Mouse (Mus musculus) forebrain, embryonic 11.5 days (tissue): ENCODE results near the gene Pik3ip1. TPM values are rescaled to one million over a fixed set of nuclear protein-coding genes. Genes with fewer than 3 reads are reported as not detected.

Source experiments
- ATAC-seq: fragments of 200-750 bp; cut with Nextera tagmentation; replicated peaks from 2 replicates; pipeline ENCODE4 v1.8.0; 2017; ENCODE audit warnings: moderate TSS enrichment; ENCODE audit not compliant: low FRiP score
- DNase-seq: peaks from one replicate; pipeline ENCODE4 v3.0.0-alpha.2; 2017; ENCODE audit warnings: low spot score
- H3K27ac ChIP-seq: fragments of 300-500 bp; sonication (generic); 2 replicates; pipeline ENCODE4 v1.5.1; 2014; ENCODE audit warnings: low read depth, low read length
- H3K27me3 ChIP-seq: fragments of 300-500 bp; sonication (generic); 2 replicates; pipeline ENCODE4 v1.6.1; 2014; ENCODE audit warnings: mild to moderate bottlenecking, low read length, mixed read lengths; ENCODE audit not compliant: control insufficient read depth, insufficient read depth
- H3K36me3 ChIP-seq: fragments of 300-500 bp; sonication (generic); 2 replicates; pipeline ENCODE4 v1.6.1; 2014; ENCODE audit warnings: mild to moderate bottlenecking, low read length, moderate library complexity, mixed read lengths; ENCODE audit not compliant: control insufficient read depth, insufficient read depth
- H3K4me1 ChIP-seq: fragments of 300-500 bp; sonication (generic); replicated peaks from 2 replicates; pipeline ENCODE4 v1.6.1; 2014; ENCODE audit warnings: low read length, mixed read lengths; ENCODE audit not compliant: control insufficient read depth, insufficient read depth
- H3K4me2 ChIP-seq: fragments of 300-500 bp; sonication (generic); 2 replicates; pipeline ENCODE4 v1.6.1; 2014; ENCODE audit warnings: low read depth, mild to moderate bottlenecking, low read length, moderate library complexity, mixed read lengths; ENCODE audit not compliant: severe bottlenecking
- H3K4me3 ChIP-seq: fragments of 300-500 bp; sonication (generic); 2 replicates; pipeline ENCODE4 v1.5.1; 2014; ENCODE audit warnings: low read depth, low read length
- H3K9ac ChIP-seq: fragments of 300-500 bp; sonication (generic); 2 replicates; pipeline ENCODE4 v1.6.1; 2014; ENCODE audit warnings: low read length
- H3K9me3 ChIP-seq: fragments of 300-500 bp; sonication (generic); 2 replicates; pipeline ENCODE4 v1.6.1; 2016; ENCODE audit warnings: low read length, mixed read lengths; ENCODE audit not compliant: control insufficient read depth
- WGBS: fragments of 180-500 bp; shearing (Covaris S2); extraction: QIAGEN DNeasy Blood & Tissue Kit; methylation state at CpG from one replicate; pipeline ENCODE4 v1.1.7; 2014; 5-methylcytosine and 5-hydroxymethylcytosine counted together
- polyA plus RNA-seq: library from polyadenylated mRNA; unstranded; fragments of >200 nt; fragmentation: Nextera tagmentation; extraction: Ambion mirVana; gene quantifications from 2 replicates; pipeline ENCODE4 v1.2.1, GENCODE M21; 2014

Gene Pik3ip1
- polyA plus RNA-seq, 1 experiment from 2014 or later, result 9.7 TPM

- Histone ChIP-seq H3K4me3 (no peak overlapping the region), H3K4me1 (no peaks in the 10 kb centered on the region; the same call in 1 of the 2 replicates), H3K4me2 (no peak overlapping the region), H3K9me3 (no peaks in the 10 kb centered on the region), H3K27me3 (no peaks in the 10 kb centered on the region), H3K36me3 (peaks cover 6% of the 10 kb centered on the region; the same call in 1 of the 2 replicates), H3K9ac (0 out of 2 replicates have a peak overlapping the region, but pooled peaks have one; percentile 6), H3K27ac (no peak overlapping the region)
- DNase-seq (no peak), ATAC-seq (no peak)
- WGBS, result 88% methylated on average over 4 of the region's 4 CpGs
Measured at GRCm38 (mm10) chr11:3349343-3349695, 19.1 kb downstream of the Pik3ip1 start.

GRCm38 (mm10) chr11:3352131-3352530 is 21.9 kb downstream of the Pik3ip1 start:
- WGBS, result 93% methylated on average over 9 of the region's 9 CpGs
- DNase-seq, result no peak
- Histone ChIP-seq H3K27me3 (no peaks in the 10 kb centered on the region), H3K4me2 (no peak overlapping the region), H3K27ac (no peak overlapping the region), H3K36me3 (peaks cover 2% of the 10 kb centered on the region; the same call in 1 of the 2 replicates), H3K4me3 (no peak overlapping the region), H3K9ac (no peak overlapping the region), H3K4me1 (no peaks in the 10 kb centered on the region; the same call in 1 of the 2 replicates), H3K9me3 (no peaks in the 10 kb centered on the region)
- no peak for ATAC-seq

- ATAC-seq, result no peak
- Histone ChIP-seq H3K27ac (no peak overlapping the region), H3K4me1 (no peaks in the 10 kb centered on the region; the same call in 1 of the 2 replicates), H3K9ac (no peak overlapping the region), H3K4me2 (no peak overlapping the region), H3K36me3 (peaks cover 2% of the 10 kb centered on the region; the same call in 1 of the 2 replicates), H3K4me3 (no peak overlapping the region), H3K27me3 (no peaks in the 10 kb centered on the region), H3K9me3 (no peaks in the 10 kb centered on the region)
- 40% methylated on average over 18 of the region's 18 CpGs for WGBS
- no peak for DNase-seq
Measured at GRCm38 (mm10) chr11:3352990-3353585, 22.9 kb downstream of the Pik3ip1 start.

- no peak for ATAC-seq
- Histone ChIP-seq H3K27me3 (no peaks in the 10 kb centered on the region), H3K9me3 (no peaks in the 10 kb centered on the region; the same call in 1 of the 2 replicates), H3K36me3 (no peaks in the 10 kb centered on the region), H3K4me2 (no peak overlapping the region), H3K9ac (no peak overlapping the region), H3K27ac (no peak overlapping the region), H3K4me3 (no peak overlapping the region), H3K4me1 (no peaks in the 10 kb centered on the region)
- DNase-seq, result no peak
- 89% methylated on average over 3 of the region's 3 CpGs for WGBS
Measured at GRCm38 (mm10) chr11:3362854-3363253, 32.7 kb downstream of the Pik3ip1 start.

- DNase-seq (no peak), ATAC-seq (no peak)
- Histone ChIP-seq H3K4me1 (peaks cover 6% of the 10 kb centered on the region; the same call in 1 of the 2 replicates), H3K36me3 (no peaks in the 10 kb centered on the region), H3K4me3 (no peak overlapping the region), H3K27ac (no peak overlapping the region), H3K9me3 (no peaks in the 10 kb centered on the region; the same call in 1 of the 2 replicates), H3K4me2 (no peak overlapping the region), H3K9ac (no peak overlapping the region), H3K27me3 (no peaks in the 10 kb centered on the region)
- WGBS, result 91% methylated on average over 7 of the region's 7 CpGs
Measured at GRCm38 (mm10) chr11:3366411-3366810, 36.2 kb downstream of the Pik3ip1 start.

GRCm38 (mm10) chr11:3368983-3369382 is 38.8 kb downstream of the Pik3ip1 start:
- no peak overlapping the region for H3K27ac ChIP-seq
- no peaks in the 10 kb centered on the region for H3K36me3 ChIP-seq
- 60% methylated on average over 7 of the region's 7 CpGs for WGBS
- H3K4me2 ChIP-seq, result no peak overlapping the region
- no peak overlapping the region for H3K9ac ChIP-seq
- no peaks in the 10 kb centered on the region for H3K9me3 ChIP-seq
- no peak for DNase-seq
- ATAC-seq, result no peak
- no peak overlapping the region for H3K4me3 ChIP-seq
- no peaks in the 10 kb centered on the region for H3K27me3 ChIP-seq
- H3K4me1 ChIP-seq, result peaks cover 16% of the 10 kb centered on the region; the same call in 1 of the 2 replicates

GRCm38 (mm10) chr11:3369449-3369848 is 39.2 kb downstream of the Pik3ip1 start:
- no peak overlapping the region for H3K4me3 ChIP-seq
- ATAC-seq (no peak), DNase-seq (no peak)
- no peak overlapping the region for H3K9ac ChIP-seq
- no peaks in the 10 kb centered on the region for H3K9me3 ChIP-seq
- H3K4me2 ChIP-seq, result no peak overlapping the region
- 78% methylated on average over 5 of the region's 5 CpGs for WGBS
- no peaks in the 10 kb centered on the region for H3K36me3 ChIP-seq
- peaks cover 21% of the 10 kb centered on the region for H3K4me1 ChIP-seq
- no peak overlapping the region for H3K27ac ChIP-seq
- no peaks in the 10 kb centered on the region for H3K27me3 ChIP-seq

- H3K27me3 ChIP-seq, result no peaks in the 10 kb centered on the region
- H3K27ac ChIP-seq, result no peak overlapping the region
- H3K9me3 ChIP-seq, result no peaks in the 10 kb centered on the region
- ATAC-seq, result no peak
- 84% methylated on average over 2 of the region's 2 CpGs for WGBS
- H3K4me1 ChIP-seq, result peaks cover 22% of the 10 kb centered on the region
- H3K4me3 ChIP-seq, result peak overlapping the region; percentile 52; the same call in 1 of the 2 replicates
- peak overlapping the region; percentile 77; the same call in 1 of the 2 replicates for H3K4me2 ChIP-seq
- DNase-seq, result no peak
- no peaks in the 10 kb centered on the region for H3K36me3 ChIP-seq
- peak overlapping the region; percentile 65; the same call in 1 of the 2 replicates for H3K9ac ChIP-seq
Measured at GRCm38 (mm10) chr11:3370162-3370561, 40.0 kb downstream of the Pik3ip1 start.
